Mouse (Mus musculus) adipocyte (in vitro differentiated cells): ENCODE data around the gene Spsb3.
A peak's percentile ranks its signal among the peaks of the same experiment; 100 is the strongest.

Experiments
- DNase-seq: peaks from one replicate; pipeline ENCODE4 v3.0.0-alpha.2; 2016; ENCODE audit warnings: low spot score

Gene Spsb3

DNA sequence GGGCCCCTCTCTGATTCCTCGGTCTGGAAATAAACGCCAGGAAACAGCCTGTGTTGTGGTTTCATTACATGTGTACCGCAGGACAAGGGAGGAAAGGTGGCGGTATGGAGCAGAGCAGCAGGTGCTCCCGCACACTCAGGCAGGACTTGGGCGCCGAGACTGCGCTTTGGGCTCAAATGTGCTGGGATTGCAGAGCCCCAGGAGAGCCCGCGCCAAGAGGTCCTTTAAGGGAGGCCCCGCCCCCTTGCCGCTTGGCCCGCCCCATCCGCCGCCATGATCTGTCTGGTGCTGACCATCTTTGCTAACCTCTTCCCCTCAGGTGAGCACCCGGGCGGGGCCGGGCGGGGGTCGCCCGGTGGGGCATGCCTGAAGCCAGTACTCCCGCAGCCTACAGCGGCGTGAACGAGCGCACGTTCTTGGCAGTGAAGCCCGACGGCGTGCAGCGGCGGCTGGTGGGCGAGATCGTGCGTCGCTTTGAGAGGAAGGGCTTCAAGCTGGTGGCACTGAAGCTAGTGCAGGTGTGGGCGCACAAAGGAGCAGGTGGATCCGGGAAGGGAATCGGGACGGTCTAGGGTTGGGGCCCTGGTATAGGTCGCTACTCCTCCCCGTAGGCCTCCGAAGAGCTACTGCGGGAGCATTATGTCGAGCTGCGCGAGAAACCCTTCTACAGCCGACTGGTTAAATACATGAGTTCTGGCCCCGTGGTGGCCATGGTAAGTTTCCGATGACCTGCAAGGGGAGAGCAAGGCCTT is 10.0 kb downstream of the Spsb3 start, which contains the start of gene Nme3:
Nme3 (plus strand) TSS at position 260 of the 752 bp plus-strand sequence.
- peak; percentile 74 for DNase-seq

DNA sequence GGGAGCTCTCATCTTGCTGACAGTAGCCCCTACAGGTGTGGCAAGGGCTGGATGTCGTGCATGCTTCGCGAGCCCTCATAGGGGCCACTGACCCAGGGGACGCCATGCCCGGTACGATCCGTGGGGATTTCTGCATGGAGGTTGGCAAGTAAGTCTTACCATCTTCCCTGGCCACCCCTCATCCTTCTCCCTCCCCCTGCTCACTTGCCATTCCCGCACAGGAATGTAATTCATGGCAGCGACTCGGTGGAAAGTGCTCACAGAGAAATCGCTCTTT is 10.5 kb downstream of the Spsb3 start:
- no peak for DNase-seq

DNA sequence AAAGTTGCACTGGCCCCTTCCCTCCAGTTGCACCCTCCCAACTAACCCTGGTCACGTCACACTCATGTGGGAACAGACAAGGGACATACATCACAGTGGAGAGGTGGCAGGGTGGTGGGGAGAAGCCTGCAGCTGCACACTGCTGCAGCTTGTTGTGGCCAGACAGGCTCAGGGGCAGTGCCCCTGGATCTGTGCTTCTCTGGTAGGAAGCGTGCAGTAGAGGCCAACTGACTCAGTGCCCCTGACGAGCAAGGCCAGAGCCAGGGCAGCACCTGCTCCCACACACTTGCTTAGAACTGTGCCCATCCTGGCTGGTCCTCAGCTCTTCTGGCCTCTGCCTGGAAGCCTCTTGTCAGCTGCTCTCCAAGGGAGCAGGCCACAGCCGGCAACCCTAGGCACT is 11.2 kb downstream of the Spsb3 start:
- DNase-seq, result no peak

DNA sequence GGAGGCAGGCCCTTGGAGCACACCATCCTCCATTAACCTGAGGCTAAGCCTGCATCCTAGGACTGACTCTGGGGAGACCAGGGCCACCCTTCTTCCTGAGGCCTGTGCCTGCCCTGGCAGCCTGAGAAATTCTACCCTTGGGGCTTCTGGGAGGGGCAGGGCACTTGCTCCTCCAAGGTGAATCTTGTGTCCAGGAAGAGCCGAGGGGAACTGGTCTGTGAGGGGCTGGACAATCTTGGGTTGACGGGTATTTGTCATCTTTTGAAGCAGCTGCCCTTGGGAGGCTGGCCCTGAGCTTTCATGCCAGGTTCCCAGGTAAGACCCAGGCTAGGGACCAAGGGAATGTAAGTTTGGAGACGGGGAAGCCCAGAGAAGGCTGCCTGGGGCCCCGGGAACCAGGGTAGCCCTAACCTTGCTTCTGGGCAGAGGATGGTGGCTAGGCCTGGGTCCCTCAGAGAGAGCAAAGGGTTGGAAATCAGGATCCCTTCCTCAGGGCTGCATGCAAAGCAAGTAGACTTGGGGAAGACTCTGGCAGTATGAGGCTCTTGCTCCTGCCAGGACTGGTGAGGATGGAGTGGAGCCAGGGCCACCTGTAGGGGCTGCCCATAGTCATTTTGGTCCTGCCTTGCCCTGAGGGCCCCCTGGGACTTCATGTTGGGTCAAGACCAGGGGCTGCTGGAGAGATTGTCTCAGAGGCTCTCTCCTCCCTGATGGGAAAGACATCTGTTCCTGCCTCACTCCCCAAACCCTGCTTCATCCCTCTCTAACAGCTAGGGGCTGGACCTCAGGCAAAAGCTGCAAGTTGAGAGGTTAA is 11.8 kb downstream of the Spsb3 start:
- no peak for DNase-seq

DNA sequence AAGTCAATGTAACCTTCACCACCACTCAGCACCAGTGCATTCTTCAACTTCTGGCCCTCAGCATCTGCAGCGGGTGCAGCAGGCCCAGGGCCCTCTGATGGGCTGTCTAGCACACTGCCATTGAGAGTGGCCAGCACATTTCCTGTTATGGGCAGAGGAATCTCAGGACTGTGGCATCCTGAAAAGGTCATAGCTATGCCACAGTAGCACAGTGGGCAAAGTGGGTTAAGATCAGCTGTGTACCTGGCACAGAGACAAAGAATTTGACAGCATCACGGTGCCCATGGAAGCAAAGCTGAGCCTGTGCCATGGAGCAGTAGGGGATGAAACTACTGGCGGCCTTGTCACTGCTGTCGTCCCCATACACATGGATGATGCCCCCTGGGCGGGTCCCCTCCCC is 12.7 kb downstream of the Spsb3 start:
- peak; percentile 45 for DNase-seq

DNA sequence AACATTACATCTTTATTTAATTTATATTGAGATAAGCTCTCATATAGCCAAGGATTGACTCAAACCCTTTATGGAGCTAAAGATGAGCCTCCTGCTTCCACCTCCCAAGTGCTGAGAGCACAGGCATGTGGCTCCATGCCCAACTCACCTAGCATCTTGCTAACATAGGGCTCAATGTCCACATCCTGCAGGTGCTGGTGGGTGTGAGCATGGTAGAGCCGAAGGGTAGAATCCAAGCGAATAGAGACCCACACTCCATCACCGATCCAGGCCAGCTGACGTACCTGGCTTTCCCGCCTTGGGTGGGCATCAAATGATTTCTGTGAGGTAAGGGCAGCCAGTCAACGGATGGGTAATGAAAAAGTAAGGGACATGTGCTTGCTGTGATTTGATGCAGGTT is 13.6 kb downstream of the Spsb3 start:
- DNase-seq, result no peak

DNA sequence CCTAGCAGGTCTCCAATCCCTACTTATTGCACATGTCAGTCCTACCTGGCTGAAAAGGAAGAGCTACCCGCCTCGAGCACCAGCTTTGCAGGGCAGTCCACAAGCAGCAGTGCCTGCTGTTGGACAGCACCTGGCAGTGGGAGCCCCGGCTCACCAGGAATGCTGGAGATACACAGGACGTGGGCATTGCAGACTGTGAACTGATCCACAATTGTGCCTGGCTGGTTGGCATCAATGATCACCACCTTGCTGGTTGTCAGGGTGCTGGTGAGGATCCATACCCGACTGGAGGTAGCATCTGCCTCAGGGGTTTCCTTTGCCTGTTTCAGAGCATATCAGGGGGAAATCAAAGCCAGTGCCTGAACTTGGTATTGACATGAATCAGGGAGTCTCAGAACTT is 15.7 kb downstream of the Spsb3 start:
- DNase-seq, result no peak

DNA sequence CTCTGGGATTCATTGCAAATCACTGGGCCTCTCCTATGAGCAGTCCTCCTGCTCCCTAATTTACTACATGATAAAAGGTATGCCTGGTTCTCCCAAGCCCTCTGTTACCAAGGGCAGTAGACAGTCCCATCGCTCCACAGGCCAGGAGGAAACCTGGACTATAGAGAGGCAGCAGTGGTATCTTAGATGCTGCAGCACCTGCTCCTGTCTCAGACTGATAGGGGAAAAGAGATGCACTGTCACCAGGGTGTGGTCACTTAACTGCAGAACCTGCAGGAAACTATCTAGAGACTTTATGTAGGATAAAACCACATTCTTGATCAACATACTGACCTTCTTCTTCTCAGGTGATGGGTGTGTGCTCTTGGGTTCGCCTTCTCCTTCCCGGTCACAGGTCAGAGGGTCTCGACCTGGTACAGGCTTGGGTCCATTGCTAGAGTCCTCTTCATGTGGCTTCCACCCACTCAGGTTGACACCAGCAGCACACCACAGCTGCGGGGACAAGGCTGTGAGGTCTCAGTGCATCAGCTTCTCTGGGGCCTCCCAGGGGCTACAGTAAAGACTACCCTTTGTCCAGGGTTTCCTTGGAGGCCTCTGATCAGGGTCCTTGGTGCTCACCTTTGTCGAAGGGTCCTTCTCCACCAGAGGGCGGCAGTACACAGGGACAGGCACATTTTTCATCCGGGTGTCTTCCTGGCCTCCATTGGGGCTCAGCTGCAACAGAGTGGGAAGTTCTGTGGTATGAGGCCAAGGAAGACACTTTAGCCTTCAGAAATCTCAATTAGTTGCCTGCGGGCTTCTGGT is 16.4 kb downstream of the Spsb3 start:
- peak; percentile 60 for DNase-seq

DNA sequence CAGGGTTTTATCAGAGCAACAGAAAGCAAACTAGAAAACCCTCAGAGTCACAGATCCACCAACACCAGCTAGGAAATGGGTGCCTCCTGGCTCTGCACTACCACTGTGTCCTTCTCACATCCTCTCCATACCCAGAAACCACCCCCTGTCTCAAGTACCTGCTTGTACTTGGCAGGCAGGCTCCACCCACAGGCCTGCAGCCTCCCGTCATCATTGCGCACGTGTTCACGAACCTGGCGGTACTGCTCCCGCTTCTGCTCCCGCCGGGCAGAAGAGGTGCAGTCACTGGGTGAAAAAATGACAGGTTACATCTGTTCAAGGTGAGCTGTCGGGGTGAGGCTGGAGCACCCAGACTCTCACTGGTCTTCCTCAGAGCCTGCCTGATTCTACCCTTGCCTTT is 17.3 kb downstream of the Spsb3 start:
- no peak for DNase-seq

DNA sequence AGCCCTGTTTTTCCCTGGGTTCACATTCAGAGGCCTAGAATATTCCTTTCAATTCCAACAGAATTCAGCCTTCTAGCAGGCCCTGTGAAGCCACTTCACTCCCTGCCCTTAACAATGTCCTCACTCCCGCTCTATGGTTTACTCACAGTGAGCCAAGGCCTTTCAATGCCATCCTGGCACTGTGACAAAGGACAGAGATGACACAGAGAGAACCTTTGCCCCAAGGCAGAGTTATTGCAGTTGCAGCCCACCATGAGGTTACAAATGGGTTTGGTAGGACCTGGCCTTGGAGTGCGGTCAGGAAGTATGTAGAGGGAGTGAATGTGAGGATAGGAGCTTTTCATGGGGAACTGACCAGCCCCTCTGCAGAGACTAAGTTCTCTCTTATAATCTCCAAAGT is 21.1 kb downstream of the Spsb3 start:
- DNase-seq, result no peak

DNA sequence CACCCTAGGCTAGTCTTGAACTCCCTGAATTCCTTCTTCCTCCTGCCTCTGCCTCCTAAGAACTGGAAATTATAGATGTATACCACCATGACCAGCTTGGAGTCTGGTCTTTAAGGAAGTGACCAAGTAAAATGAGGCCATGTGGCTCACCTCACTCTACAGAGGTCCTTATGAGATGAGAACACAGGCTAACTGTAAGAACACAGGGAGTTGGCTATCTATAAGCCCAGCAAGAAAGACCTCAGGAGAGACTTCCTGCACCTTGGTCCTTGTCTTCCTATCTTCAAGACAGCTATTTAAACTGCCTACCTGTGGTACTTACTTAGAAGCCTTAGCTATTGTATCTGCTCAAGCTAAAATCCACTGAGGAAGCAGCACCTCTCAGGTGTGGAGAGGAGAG is 27.5 kb downstream of the Spsb3 start:
- no peak for DNase-seq

DNA sequence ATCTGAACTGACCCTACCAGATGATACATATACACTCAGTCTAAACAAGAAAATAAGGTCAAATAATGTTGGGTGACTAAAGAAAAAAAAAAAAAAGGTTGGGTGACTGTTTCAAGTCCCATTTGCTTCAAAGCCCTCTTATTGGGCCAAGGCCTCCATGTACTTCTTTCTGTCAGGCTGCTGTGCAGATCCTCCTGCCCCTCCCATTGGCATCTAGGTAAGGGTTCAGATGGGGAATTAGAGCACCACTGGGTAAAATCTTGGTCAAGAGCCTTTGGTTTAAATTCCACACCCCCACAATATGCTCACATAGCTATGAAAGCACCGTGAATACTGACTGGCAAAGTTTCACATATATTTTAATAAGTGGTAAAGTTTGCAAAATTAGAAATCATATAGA is 36.8 kb downstream of the Spsb3 start:
- DNase-seq, result peak; percentile 50

DNA sequence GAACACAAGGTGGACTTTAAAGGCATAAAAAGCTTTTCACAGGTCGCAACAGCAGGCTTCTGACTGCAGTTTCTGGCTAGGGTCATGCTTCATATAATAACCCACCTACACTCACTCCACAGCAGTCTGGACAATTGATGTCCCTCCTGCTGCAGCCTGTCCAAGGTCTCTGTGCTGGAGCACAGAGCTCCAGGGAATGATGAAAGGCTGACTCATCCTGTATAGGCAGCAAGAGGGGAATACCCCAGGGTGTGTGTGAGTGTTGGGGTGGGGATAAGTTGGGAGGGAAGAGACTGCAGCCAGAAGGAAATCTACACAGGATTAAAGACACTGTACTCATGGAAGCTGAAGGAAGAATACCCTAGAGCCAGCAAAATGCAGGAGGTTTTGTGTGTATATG is 43.1 kb downstream of the Spsb3 start:
- DNase-seq, result no peak

DNA sequence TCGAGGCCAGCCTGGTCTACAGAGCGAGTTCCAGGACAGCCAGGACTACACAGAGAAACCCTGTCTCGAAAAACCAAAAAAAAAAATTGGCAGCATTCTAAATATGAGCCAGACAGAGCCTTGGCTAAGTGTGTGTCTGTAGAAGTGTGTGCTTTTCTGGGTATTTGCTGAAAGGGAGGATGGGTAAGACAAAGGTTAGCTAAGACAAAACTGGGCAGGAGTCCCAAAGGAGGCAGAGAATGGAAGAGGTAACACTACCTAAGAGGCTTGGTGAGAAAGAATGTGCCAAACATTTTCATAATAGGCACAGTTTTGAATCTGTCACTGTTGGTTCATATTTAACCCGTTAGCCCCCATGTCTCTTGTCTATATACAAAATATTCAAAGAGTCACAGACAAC is 46.0 kb downstream of the Spsb3 start:
- DNase-seq, result peak; percentile 47

DNA sequence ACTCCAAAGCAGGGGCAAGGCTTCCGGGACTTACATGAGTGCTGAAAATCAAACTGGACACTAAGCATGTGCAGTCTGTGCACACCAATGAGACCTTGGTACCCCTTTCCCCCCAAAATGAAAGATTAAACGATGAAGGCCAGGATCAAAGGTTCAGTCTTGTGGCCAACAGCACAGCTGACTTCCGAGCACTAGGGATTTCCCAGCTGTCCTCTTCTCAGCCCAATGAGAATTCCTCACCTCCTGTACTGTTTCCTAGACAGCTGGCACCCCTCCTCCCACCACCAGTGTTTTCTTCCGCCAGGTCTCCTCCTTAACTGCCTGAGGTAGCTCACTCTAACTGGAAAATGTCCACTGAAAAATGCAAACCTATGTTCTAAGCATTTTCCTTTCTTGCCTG is 46.7 kb downstream of the Spsb3 start:
- no peak for DNase-seq

DNA sequence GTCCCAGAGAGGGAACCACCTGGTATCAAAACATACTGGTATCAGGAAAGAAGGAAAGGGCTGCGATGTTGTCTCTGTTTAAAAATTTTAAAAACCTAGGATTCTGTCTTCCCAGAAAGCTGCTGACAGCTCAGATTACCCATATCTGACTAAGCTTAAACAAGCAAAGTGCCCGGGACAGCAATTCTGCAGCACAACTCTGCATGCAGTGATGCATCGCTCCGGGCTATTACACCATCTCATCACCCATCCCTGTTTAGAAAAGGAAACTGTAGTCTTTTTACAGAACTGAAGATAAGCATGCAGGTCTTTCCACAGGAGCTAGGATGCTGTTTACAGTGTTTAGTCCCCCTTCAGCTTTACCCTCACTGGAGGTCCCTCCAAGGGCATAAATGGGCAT is 48.5 kb downstream of the Spsb3 start:
- DNase-seq, result no peak

DNA sequence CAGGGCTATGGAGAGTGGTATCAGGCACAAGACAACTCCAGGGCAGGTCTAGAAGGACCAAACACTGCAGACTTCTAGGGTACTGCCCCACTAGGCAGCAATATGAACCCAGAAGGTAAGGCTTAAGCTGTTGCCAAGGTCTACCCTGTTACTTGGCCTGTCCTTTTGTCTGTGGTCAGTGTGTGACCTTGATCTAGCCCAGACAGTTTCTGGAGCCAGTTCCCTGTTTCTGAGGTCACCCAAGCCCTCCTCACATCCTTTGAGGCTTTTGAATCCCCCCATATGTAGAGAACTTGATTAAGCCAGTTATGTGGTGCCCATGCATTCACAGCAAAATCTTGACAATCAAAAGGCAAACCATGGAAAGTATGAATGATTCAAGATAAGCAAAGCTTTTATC is 49.2 kb downstream of the Spsb3 start:
- no peak for DNase-seq

DNA sequence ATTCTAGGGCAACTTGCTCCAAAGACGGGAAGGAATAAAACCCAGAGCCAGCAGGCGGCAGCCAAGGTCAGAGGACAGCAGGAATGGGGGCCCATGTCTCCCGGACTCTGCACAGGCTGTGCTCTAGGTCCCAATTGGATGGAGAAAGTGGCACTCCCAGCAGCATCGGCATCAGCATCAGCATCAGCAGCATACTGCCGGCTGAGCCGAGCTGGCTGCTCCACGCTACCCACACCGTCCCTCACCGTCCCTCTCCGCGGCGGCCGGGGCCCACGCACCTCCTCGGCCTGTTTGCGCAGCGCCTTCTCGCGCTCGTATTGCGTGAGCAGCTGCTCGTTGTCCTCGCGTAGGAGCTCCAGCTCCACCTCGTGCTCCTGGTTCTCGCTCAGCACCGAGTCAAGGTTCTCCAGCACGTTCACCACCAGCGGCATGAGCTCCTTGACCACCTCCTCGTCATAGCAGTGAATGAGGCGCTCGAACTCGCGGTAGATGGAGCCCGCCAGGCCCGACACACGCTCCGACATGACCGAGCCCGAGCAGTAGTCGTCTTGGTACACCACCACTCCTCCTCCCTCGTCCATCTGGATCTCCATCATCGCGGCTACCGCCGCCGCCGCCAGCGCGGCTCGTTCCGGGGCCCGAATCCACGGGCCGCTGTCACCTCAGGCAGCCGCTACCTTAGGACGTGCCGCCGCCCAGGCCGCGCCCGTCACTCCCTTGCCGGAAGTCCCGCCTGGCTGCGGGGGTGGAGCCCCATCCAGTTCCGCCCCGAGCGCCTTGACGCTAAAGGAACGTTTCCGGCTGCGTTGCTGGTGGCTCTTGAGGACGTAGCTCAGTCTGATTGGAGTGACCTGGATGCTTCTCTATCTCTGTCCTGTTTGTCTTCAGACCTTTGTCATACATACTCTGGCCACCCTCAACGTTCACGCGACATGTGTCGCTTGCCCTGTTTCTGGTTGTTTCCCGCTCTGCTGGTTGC is 50.1 kb downstream of the Spsb3 start, which contains the start of gene Mapk8ip3:
Mapk8ip3 (minus strand) TSS at position 719 of the 979 bp plus-strand sequence.
- peak; percentile 95 for DNase-seq

DNA sequence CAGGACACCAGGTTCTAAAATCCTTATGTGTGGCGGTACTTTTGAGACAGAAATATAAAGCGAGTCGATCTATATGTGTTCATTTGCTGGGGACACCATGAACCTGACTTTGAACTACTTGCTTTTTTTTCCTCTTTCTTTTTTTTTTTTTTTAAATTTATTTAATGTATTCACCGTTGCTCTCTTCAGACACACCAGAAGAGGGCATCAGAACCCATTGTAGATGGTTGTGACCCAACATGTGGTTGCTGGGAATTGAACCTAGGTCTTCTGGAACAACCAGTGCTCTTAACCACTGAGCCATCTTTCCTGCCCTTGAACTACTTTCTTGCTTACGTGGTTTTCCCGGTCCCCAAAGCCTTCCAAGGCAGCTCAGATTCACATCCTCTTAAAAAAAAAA is 50.8 kb downstream of the Spsb3 start:
- DNase-seq, result no peak
